Mouse (Mus musculus) liver, adult 2 months (tissue): ENCODE measurements at regions not wholly inside any gene's neighbourhood (a gene's known extent, or its start where the extent isn't known, plus 50 kb on each side); places are given as distances from the start of the nearest gene placed in this dataset.

Experiments used
- CTCF ChIP-seq: fragments of 200-500 bp; IDR thresholded peaks from 2 replicates; pipeline ENCODE4 v1.5.1; 2011; ENCODE audit warnings: low read depth, low read length, control low read depth
- POLR2A ChIP-seq: fragments of 200-500 bp; IDR thresholded peaks from 2 replicates; pipeline ENCODE4 v1.6.1; 2011; ENCODE audit warnings: low read length, control low read depth; ENCODE audit not compliant: insufficient read depth; ENCODE audit errors: extremely low read depth

GRCm38 (mm10) chr8:7653804-7654203 is 1007.2 kb downstream of the Efnb2 start:
- no peak for TF ChIP-seq CTCF
- no peak for TF ChIP-seq POLR2A
